Mouse (Mus musculus): Measurements from ENCODE around the gene Hist2h2ac.
"Not testable (repeated sequence)": the region's sequence is repeated elsewhere in the genome, so short reads cannot be mapped to it uniquely, and the experiment has no call there.

Gene Hist2h2ac

DNA sequence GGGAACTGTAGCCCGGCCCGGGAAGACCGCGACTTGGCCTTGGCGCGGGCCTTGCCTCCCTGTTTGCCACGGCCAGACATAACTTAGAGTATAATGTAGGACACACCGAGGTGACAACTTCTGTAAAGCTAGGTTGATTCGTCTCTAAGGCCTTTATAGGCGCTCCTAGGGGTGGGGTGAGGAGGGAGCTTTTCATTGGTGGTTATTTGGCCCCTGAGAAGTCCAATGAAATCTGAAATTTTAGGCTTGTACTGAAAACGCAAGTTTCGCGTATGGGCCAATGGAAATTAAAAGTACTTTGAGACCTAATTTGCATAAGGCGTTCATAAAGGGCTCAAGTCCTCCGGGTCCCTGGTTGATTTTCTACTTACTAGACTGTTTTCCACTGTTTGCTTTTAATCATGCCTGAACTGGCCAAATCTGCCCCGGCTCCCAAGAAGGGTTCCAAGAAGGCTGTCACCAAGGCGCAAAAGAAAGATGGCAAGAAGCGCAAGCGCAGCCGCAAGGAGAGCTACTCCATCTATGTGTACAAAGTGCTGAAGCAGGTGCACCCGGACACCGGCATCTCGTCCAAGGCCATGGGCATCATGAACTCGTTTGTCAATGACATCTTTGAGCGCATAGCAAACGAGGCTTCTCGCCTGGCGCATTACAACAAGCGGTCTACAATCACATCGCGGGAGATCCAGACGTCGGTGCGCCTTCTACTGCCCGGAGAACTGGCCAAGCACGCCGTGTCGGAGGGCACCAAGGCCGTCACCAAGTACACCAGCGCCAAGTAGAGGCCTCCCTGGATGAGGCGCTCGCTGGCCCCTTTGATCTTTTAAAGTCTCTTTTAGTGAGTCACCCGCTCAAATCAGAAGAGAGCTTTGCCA, at the start of gene Hist2h2ac, which contains the start of gene Hist2h2be:
Hist2h2ac (minus strand) TSS at position 116 of the 875 bp plus-strand sequence.
Hist2h2be (plus strand) TSS at position 355 of the 875 bp plus-strand sequence.
- peaks cover 43% of the 10 kb centered on the region for H3K4me1 ChIP-seq (replicated peaks; ENCODE audit: low read depth, low read length)
- H3K9me3 ChIP-seq (ENCODE audit: low read length), result no peaks in the 10 kb centered on the region
- H3K27me3 ChIP-seq (ENCODE audit: insufficient read depth, low read length), result peaks cover 12% of the 10 kb centered on the region; the same call in 1 of the 2 replicates
- TF ChIP-seq POU5F1 (IDR thresholded peaks at IDR 0.05; ENCODE audit: borderline replicate concordance, low read length) (no peak), CTCF (conservative IDR thresholded peaks at IDR 0.05; ENCODE audit: low read length) (no peak), NANOG (IDR thresholded peaks at IDR 0.05; ENCODE audit: borderline replicate concordance, low read length) (no peak)
- peak within 1 kb of the TSS; percentile 84 for H3K4me3 ChIP-seq (replicated peaks; ENCODE audit: low read length)
- H3K36me3 ChIP-seq (ENCODE audit: insufficient read depth, low read length), result no peaks in the 10 kb centered on the region

DNA sequence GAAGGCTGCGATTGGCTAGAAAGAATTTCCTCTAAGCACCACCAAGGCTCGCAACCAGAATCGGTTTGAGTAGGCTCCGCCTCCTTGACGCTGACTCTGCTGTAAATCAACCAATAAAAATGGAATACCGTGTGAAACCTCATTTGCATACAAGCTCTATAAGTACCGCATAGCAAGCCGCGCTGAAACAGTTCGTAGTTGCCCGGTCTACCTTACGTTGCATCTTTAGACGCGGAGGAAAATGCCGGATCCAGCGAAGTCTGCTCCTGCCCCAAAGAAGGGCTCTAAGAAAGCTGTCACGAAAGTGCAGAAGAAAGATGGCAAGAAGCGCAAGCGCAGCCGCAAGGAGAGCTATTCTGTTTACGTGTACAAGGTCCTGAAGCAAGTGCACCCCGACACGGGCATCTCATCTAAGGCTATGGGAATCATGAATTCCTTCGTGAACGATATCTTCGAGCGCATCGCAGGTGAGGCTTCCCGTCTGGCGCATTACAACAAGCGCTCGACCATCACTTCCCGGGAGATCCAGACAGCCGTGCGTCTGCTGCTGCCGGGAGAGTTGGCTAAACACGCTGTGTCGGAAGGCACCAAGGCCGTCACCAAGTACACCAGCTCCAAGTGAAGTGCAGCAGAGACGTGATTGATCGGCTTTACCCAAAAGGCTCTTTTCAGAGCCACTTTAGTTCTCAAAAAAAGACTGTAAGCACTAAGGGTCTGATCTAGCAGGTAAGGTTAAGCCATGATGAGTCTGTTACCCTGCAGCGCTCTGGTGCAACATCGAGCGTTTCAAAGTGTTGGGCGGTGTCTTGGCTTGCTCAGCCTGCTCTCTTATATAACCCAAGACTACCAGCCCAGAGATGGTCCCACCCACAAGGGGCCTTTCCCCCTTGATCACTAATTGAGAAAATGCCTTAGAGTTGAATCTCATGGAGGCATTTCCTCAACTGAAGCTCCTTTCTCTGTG, 49.1 kb upstream of the Hist2h2ac start, which contains the start of gene Hist2h2bb:
Hist2h2bb (plus strand) TSS at position 242 of the 964 bp plus-strand sequence.
- Histone ChIP-seq H3K4me3 (replicated peaks; ENCODE audit: low read length) (peak within 1 kb of the TSS; percentile 85), H3K4me1 (replicated peaks; ENCODE audit: low read depth, low read length) (peaks cover 34% of the 10 kb centered on the region), H3K36me3 (ENCODE audit: insufficient read depth, low read length) (no peaks in the 10 kb centered on the region), H3K9me3 (ENCODE audit: low read length) (no peaks in the 10 kb centered on the region), H3K27me3 (ENCODE audit: insufficient read depth, low read length) (no peaks in the 10 kb centered on the region)
- TF ChIP-seq CTCF (conservative IDR thresholded peaks at IDR 0.05; ENCODE audit: low read length) (no peak), NANOG (IDR thresholded peaks at IDR 0.05; ENCODE audit: borderline replicate concordance, low read length) (no peak), POU5F1 (IDR thresholded peaks at IDR 0.05; ENCODE audit: borderline replicate concordance, low read length) (0 out of 2 replicates have a peak, but pooled peaks have one; percentile 57)

DNA sequence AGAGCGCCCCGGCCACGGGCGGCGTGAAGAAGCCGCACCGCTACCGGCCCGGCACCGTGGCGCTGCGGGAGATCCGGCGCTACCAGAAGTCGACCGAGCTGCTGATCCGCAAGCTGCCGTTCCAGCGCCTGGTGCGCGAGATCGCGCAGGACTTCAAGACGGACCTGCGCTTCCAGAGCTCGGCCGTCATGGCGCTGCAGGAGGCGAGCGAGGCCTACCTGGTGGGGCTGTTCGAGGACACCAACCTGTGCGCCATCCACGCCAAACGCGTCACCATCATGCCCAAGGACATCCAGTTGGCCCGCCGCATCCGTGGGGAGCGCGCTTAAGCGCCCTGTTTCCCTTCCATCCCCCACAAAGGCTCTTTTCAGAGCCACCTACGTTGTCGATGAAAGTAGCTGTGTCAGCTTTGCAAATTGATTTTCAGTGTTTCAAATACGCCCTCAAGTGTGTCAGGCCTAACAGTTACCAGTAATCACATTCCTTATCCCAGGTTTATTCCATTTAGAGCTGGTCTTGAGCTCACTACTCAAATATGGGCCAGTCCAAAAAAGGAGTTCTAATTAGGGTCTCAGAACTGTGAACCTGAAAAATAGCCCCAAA, 48.2 kb upstream of the Hist2h2ac start:
- Histone ChIP-seq H3K4me3 (replicated peaks; ENCODE audit: low read length) (peak overlapping the region; percentile 79), H3K4me1 (replicated peaks; ENCODE audit: low read depth, low read length) (peaks cover 34% of the 10 kb centered on the region)
- H3K9me3 ChIP-seq (ENCODE audit: low read length); H3K36me3 ChIP-seq (ENCODE audit: insufficient read depth, low read length); H3K27me3 ChIP-seq (ENCODE audit: insufficient read depth, low read length): not testable (repeated sequence)

DNA sequence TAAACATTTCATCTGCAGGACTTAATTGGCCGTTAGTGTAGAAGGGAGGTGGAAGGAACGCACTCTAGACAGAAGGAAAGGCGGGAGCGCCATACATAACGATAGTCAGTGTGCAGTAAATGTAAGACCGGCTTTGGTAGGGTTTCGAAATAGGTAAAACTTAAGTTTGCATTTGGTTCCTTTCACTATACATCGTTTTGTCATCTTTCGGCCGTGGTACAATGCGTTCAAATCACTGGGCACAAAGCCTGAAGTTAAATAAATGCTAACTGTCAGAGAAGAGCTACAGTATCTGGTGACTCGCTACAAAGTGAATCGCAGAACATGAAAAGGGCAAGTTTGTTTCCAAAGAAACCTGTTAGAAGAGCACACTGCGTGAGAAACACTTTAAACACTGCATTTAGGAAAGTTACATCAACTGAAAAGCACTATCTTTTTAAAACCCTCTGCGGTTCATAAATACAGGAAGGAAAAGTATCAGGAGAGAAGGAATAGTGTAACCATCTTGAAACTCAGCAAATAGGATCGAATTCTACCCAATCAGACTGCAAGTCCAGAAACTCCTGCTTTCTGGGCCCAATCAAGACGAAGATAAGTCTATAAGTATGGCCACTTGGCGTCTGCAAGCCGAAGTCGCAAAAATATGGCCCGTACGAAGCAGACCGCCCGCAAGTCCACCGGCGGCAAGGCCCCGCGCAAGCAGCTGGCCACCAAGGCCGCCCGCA, 47.5 kb upstream of the Hist2h2ac start, which contains the start of gene Hist2h3b:
Hist2h3b (plus strand) TSS at position 604 of the 725 bp plus-strand sequence.
- Histone ChIP-seq H3K4me3 (replicated peaks; ENCODE audit: low read length) (peak within 1 kb of the TSS; percentile 85), H3K4me1 (replicated peaks; ENCODE audit: low read depth, low read length) (peaks cover 32% of the 10 kb centered on the region), H3K36me3 (ENCODE audit: insufficient read depth, low read length) (no peaks in the 10 kb centered on the region), H3K27me3 (ENCODE audit: insufficient read depth, low read length) (no peaks in the 10 kb centered on the region), H3K9me3 (ENCODE audit: low read length) (no peaks in the 10 kb centered on the region)
- TF ChIP-seq POU5F1 (IDR thresholded peaks at IDR 0.05; ENCODE audit: borderline replicate concordance, low read length), result no peak
- no peak for TF ChIP-seq NANOG (IDR thresholded peaks at IDR 0.05; ENCODE audit: borderline replicate concordance, low read length)
- no peak for TF ChIP-seq CTCF (conservative IDR thresholded peaks at IDR 0.05; ENCODE audit: low read length)

DNA sequence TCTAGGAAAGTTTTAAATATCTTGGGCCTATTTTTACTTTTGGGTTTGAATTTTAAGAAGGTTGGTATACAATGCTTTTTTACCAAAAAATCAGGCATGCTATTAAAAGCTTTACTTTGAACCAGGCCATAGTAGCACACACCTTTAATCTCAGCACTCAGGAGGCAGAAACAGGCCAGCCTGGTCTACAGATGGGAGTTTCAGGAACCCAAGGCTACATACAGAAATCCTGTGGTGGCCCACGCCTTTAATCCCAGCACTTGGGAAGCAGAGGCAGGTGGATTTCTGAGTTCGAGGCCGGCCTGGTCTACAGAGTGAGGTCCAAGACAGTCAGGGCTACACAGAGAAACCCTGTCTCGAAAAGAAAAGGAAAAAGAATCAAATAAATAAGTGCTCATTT, 46.9 kb upstream of the Hist2h2ac start:
- no peak for TF ChIP-seq POU5F1 (IDR thresholded peaks at IDR 0.05; ENCODE audit: borderline replicate concordance, low read length)
- no peak for TF ChIP-seq NANOG (IDR thresholded peaks at IDR 0.05; ENCODE audit: borderline replicate concordance, low read length)
- no peak for TF ChIP-seq CTCF (conservative IDR thresholded peaks at IDR 0.05; ENCODE audit: low read length)
- H3K27me3 ChIP-seq (ENCODE audit: insufficient read depth, low read length), result no peaks in the 10 kb centered on the region
- H3K4me1 ChIP-seq (replicated peaks; ENCODE audit: low read depth, low read length), result peaks cover 33% of the 10 kb centered on the region
- H3K36me3 ChIP-seq (ENCODE audit: insufficient read depth, low read length), result no peaks in the 10 kb centered on the region
- H3K9me3 ChIP-seq (ENCODE audit: low read length), result no peaks in the 10 kb centered on the region
- peak overlapping the region; percentile 79 for H3K4me3 ChIP-seq (replicated peaks; ENCODE audit: low read length)

DNA sequence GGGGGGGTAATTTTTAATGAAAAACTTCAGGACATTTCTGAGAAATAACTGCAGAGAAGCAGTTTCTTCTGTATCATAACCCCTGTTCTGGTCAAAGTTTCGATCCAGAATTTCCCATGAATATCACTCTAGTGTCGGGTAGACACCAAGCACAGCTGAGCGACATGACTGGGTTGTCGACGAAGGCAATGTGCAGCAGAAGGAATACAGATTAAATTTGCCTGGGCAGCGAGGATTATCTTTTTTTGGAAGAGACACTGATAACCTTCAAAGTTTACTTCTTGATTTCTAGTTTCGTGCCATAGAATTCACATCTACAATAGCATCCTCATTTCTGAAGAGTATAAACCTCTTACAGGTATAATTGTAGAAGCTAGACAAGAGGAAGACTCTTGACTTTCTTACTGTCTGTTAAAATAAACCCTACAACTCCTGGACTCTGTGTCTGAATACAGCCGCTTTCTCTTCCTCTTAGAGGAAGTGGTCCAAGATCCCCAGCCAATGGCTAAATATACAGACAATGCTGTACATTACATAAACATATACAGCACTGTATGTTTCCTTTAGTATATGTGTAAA, 45.5 kb upstream of the Hist2h2ac start:
- Histone ChIP-seq H3K4me3 (replicated peaks; ENCODE audit: low read length) (no peak overlapping the region), H3K4me1 (replicated peaks; ENCODE audit: low read depth, low read length) (peaks cover 46% of the 10 kb centered on the region)

GRCm38 (mm10) chr3:96264404-96264949, 43.8 kb upstream of the Hist2h2ac start:
- Histone ChIP-seq H3K4me3 (replicated peaks; ENCODE audit: low read length) (peak overlapping the region; percentile 79), H3K4me1 (replicated peaks; ENCODE audit: low read depth, low read length) (peaks cover 52% of the 10 kb centered on the region), H3K9me3 (ENCODE audit: low read length) (no peaks in the 10 kb centered on the region), H3K36me3 (ENCODE audit: insufficient read depth, low read length) (no peaks in the 10 kb centered on the region), H3K27me3 (ENCODE audit: insufficient read depth, low read length) (no peaks in the 10 kb centered on the region)
- TF ChIP-seq POU5F1 (IDR thresholded peaks at IDR 0.05; ENCODE audit: borderline replicate concordance, low read length) (no peak), NANOG (IDR thresholded peaks at IDR 0.05; ENCODE audit: borderline replicate concordance, low read length) (no peak), CTCF (conservative IDR thresholded peaks at IDR 0.05; ENCODE audit: low read length) (no peak)

More for the DNA sequence above, 45.5 kb upstream of the Hist2h2ac start:
- H3K9me3 ChIP-seq (ENCODE audit: low read length), result no peaks in the 10 kb centered on the region
- H3K27me3 ChIP-seq (ENCODE audit: insufficient read depth, low read length), result no peaks in the 10 kb centered on the region
- no peak for TF ChIP-seq CTCF (conservative IDR thresholded peaks at IDR 0.05; ENCODE audit: low read length)
- no peak for TF ChIP-seq POU5F1 (IDR thresholded peaks at IDR 0.05; ENCODE audit: borderline replicate concordance, low read length)
- no peak for TF ChIP-seq NANOG (IDR thresholded peaks at IDR 0.05; ENCODE audit: borderline replicate concordance, low read length)
- no peaks in the 10 kb centered on the region for H3K36me3 ChIP-seq (ENCODE audit: insufficient read depth, low read length)

All from E14TG2a.4 (cell line).